Mouse (Mus musculus) gastrocnemius, postnatal 36 days (tissue): ENCODE results near the gene Myadml2. TPM values are rescaled to one million over a fixed set of nuclear protein-coding genes. Genes with fewer than 3 reads are reported as not detected.

Source experiments
- DNase-seq, 2 experiments: peaks; one replicate each; pipeline ENCODE4 v3.0.0; 2022
- intact Hi-C: fragments of 180-260 bp; cut with DNase I; formaldehyde crosslinking; loops from one replicate; pipeline ENCODE4 v1.15.1; 2025
- total RNA-seq, 2 experiments: library from RNA; stranded (reverse); gene quantifications; 2 replicates each; pipeline ENCODE4 v1.2.3; 2021

The Myadml2 gene
- total RNA-seq, 2 experiments from 2014 or later = 129 to 137 TPM

DNA sequence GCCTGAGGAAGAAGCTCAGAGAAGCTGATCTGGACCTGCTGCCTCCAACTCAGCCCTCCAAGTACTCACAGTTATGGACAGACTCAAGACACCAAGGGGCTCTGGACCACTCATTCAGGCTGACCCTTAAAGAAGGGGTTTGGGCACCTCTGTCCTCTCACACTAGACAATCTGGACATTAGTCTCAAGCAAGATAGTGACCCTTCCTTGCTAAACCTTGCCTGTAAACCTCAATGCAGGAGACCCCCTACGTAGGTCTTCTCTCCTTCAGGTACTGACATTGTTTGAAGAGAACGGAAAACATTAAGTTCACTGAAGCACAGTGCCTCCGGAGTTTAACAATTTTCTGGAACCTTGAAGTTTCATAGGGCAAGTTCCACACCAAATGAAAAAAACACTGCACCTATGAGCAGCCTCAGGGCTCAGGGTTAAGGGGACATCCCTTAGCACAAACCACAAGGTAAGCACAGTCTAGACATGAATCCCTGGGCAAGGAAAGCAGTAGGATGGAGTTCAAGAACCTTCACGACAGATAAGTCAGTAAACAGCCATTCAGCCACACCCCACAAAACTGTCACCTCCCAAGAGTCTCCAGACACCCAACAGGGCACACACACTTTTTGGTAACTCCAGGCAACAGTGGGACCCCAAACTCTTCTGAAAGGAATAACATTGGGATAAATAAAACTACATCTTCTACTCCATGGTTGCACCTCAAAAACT is 16.1 kb downstream of the Myadml2 start:
- intact Hi-C loops = loop anchor here (2.0 kb wide), 1 partner anchor 15 kb away; no protein-coding TSS in a partner anchor
- peak in 1 of 2 experiments; percentile 12 for DNase-seq

DNA sequence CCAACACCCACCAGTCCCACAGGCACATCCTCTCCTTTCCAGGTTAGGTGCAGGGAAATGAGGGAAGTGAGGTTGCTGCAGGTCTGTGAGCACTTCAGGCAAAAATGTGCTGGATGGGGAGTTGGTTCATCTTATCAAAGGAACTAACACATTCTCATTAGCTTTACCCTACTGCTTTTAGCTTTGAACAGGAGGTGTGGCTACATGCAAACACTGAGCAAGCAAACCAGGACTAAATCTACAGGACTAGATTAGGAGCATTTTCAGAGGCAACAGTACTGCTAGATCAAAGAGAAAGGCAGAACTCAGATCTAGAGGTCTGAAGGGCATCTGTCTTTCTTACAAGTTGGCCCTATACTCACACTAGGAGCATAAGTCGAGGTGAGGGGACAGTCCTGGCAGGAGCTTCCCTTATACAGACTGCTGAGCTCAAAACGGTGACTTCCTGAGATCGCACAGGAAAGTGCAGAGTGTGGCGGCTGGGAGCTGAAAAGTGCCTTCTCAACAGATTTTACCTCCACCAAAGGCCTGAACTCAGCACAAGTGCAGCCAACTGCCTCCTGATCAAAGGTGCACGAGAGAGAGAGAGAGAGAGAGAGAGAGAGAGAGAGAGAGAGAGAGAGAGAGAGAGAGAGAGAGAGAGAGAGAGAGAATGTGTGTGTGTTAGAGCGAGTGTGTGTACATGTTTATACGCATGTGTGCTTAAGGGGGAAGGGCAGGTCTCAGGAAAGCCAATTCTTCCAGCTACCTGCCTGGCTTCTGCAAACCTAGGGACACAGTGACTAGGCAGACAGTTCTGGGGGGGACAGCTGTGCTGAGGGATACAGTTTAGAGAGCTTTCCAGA is 16.9 kb downstream of the Myadml2 start:
- DNase-seq = no peak
- intact Hi-C loops = no loop called here

DNA sequence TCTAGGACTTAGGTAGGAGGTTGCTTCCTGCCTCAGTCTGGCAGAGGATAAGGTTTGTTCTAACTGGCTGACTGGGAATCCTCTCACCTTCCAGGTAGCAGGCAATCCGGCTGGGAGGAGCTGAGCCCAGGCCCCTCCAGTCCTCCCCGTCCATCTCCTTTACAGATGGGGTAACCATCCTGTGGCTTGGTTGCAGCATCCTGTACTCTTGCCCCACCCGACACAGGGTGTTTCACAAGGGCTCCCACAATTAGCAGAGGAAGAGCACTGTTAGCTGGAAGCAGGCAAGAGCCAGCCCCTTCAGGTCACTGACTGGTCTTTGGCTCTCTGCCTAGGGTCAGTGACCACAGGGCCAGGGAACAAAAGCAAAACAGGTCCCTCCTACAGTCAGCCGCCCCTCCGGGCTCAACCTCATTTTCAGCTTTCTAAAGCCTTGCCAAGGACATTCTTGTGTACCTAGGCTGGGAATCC is 17.5 kb downstream of the Myadml2 start:
- intact Hi-C loops = no loop called here
- DNase-seq = peak in 1 of 2 experiments; percentile 32

DNA sequence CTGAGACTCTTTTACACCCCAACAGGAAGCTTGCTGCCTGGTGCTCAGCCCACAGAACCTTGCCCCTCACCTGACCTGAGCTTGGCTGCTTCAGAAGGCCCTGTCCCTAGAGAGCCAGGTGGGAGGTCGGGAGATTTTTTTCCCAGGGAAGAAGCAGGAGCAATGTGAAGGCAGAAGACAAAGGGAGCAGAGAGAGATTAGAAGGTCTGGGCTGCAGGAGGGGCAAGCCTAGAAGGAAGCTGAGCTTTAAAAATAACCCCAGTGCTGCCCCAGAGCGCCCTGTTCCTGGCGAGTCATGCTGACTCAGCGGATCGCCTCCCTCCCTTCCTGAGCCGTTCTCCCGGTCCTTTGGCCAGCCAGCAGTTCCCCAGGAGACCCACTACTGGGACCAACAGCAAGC is 18.0 kb downstream of the Myadml2 start:
- peak; percentile 53 to 61 for DNase-seq
- intact Hi-C loops = no loop called here

DNA sequence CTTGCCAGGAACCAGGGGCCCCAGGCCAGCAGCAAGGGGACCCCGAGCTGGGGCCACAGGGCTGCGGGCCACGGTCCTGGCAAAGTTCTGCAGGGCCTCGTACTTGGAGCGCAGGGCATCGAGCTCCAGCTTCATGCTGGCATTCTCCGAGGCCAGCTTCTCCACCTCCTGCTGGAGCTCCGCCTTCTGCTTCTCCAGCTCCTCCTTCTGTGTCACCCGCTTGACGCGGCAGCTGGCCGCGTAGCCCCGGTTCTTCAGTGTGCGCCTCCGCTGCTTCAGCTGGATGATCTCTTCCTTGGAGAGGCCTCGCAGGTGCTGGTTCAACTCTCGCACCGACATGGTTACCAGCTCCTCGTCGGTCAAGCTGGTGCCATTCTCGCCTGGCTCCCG is 18.6 kb downstream of the Myadml2 start:
- intact Hi-C loops = no loop called here
- peak in 1 of 2 experiments; percentile 41 for DNase-seq

DNA sequence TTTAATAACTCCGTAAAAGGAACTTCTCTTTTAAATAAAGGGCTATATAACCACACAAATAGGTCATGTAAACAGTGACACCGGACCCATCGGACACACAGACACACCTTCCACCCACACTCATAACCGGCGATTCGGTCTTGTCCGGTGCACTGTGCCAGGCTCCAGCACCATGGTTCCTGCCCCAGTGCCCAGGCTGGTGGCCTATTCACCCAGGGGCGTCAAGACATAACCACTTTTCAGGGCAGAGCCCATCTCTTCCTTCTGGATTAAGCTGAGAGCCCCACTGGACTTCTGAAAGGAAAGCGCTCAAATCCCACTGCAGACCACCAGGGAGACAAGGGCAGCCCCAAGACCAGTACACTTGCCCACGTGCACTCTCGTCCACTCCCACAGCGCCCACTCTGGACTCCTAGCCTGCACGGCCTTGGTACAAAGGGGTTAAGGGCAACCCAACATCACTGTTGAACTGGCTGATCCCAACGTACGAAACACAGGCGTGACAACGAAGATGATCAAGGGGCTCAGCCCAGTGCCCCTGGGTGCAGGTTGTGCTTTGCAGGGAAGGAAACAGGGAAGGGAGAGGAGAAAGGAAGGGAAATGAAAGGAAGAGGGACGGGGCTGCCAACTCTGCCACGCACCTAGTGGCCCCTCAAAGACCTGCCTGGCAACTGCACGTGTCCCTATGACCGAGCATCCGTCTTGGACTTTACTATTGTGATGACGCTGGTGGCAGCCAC is 19.2 kb downstream of the Myadml2 start:
- peak in 1 of 2 experiments; percentile 15 for DNase-seq
- intact Hi-C loops = no loop called here

DNA sequence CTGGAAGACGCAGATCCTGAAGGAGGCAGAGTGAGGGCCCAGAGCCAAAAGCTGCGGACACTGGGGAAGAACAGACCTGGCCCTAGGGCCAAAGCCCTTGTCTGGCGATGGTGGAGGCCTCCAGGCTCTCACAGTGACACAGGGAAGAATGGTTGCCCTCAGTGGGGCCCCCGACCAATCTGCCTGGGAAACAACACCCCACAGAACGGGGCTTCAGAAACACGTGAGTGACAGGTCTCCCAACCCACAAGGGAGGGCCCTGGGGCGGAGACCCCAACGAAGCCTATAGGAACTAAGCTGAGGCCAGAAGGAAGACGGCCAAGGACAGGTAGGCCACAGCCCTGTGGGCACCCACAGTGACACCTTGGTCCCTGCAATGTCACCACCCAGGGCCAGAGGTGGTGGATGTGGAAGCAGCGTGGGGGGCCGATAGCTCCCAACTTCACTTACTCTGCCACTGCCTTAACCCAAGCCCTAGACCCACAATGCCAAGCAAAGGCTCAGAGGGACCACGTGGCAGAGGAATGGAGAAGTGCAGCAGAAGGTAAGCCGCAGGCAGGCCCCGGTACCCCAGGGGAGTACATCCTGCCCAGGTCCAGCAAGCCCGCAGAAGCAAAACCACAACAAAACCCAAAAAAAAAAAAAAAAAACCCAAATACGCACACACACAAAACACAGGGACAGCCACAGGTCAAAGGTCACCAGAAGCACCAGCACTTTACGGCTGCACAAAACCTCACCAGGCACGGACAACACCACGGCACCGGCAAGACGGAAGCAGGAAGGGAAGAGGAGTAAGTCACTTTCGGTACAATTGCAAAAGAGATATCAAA is 20.3 kb downstream of the Myadml2 start:
- intact Hi-C loops = no loop called here

DNA sequence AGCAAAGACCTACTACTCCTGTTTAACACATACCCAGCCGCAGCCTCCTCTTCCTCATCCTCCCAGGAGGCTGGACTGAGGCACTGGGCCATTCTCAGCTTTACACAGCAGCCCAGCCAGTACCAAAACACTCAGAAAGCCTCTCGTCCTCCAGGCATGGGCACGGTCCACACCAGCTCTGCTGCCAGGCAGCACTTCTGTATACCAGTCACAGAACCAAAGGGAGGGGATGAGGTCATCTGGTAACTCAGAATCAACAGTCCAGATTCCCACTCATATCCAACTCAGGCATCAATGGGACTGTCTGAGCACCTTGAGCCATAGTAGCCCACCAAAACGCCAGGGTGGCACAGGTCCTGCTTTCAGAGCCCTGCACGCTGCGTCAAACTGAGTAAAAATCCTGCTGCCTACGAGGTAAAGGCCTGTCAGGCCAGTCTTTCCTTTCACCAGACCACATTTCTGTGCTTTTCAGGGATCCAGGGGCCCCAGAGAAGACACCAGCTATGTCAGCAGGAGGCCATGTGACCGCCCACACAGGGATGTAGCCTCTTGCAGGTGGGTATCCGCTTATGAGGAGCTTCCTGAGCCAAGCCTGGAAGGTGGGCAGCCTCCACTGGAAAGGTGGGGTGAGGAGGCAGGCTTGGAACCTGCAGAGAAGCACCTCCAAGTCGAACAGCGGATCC is 21.0 kb downstream of the Myadml2 start:
- intact Hi-C loops = no loop called here
- DNase-seq = no peak

More for the DNA sequence above, 20.3 kb downstream of the Myadml2 start:
- DNase-seq = no peak

DNA sequence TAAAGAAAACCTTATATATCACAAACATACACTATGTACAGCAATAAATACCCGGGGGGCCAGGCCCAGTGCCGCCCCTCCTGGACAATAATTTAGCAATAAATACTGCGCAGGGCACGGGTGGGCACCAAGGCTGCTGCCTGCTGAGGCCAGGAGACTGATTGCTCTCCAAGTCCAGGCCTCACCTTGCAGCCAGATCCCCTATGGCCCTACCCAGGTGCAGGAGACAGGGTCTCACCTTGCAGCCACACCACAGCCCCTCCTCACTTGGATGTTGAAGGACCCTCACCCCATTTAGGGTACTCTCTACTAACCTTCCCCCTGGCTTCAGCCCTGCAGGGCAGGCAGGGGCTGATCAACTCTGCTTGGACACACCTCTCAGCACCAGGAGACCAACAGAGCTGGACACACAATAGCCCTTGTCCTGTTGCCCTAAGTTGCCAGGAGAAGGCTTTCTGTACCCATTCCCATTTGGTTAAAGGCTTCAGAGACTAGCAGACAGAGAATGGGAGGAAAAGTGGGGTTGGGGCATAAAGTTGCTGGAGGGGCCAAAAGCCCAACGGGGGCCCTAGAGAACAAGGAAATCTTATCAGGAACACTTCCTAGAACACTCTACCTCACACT is 22.7 kb downstream of the Myadml2 start, which contains the start of gene Sirt7:
Gene Sirt7 (minus strand): TSS at position 89 of the 624 bp plus-strand sequence.
- intact Hi-C loops = no loop called here
- peak in 1 of 2 experiments; percentile 13 for DNase-seq

DNA sequence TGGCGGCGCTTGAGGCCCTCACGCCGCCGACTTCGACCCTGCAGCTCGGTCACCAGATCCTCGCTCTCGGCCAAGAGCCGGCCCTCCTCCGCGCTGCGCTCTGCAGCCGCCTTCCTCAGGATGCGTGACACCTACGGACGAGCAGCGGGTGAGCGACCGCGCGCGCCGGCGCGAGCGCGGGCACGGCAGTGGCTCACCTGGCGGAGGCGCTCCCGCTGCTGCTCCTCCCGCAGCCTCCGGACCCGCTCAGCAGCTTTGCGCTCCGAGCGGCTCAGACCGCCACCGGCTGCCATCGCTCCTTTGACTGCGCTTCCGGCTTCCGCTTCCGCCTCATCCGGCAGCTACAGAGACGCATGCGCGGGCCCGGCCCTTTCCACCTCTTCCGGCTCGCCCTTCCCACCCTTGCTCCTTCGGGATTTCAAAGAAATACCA is 23.3 kb downstream of the Myadml2 start:
- intact Hi-C loops = loop anchor here (1.0 kb wide), 1 partner anchor 88 kb away; no protein-coding TSS in a partner anchor
- DNase-seq = peak; percentile 73 to 80

DNA sequence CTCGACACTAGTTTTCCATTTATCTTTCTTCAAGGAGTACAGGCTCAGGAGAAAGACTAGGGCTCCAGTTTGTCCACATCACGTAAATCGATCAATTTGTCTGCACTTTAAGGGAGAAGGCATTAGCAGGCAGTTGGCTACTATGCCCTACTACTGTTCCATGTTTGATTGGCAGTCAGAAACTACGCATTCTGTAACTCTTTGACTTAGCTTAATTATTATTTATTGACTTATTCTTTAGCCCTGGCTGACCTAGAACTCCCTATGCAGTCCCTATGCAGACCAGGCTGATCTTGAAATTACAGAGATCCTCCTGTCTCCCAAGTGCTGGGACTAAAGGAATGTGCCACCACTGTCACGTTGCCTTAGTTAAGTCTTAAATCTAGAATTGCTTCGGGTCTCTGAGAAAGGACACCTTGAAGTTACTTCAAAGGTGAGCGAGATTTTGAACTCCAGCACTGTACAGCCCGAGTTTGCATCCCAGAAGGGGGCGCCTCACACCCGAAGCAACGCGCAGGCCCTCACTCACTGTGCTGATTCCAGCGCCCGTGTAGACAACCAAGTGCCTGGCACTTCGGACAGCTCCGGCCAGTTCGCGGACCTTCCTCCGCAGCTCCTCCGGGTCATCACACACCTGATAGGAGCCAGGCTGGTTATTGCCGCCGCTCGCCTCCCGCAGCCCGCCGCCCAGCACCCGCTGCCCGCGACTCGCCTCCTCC is 23.8 kb downstream of the Myadml2 start:
- peak in 1 of 2 experiments; percentile 60 for DNase-seq
- intact Hi-C loops = loop anchor here (1.0 kb wide), 1 partner anchor 88 kb away; no protein-coding TSS in a partner anchor

DNA sequence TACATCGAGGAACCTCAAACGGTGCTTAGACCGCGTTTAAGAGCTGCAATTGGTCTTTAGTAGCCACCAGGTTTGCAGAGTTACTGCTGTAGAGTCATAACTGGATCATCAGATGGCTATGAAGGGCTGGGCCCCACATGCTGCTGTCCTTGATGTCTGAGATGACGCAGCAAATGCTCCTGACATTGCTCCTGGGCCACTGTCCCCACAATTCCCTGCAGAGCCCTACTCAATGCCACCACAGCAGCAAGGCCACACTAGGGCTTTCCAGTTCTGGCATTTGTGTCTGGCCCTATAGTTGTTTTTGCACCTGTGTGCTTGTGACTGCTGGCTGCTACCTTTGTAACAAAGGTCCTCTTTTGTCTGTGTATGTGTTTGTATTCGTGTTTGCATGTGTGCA is 25.2 kb downstream of the Myadml2 start:
- intact Hi-C loops = no loop called here
- DNase-seq = no peak

DNA sequence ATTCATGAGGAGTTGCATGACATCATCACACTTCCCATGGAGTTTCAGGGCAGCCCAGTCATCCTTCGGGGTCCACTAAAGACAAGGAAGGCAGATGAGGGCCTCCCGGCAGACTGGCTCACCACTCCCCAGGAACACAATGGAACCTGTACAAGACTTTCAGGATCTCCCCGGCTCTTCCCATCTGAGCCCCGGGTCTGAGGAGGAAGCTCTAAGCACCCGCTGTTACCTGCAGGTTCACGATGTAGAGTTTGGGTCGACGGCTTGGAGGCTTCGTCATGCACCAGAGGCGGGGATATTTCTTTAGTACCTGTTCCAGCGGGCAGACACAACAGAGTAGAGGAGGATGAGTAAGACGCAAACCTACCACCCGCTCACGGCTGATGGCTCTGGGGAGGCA is 27.8 kb downstream of the Myadml2 start:
- DNase-seq = no peak
- intact Hi-C loops = no loop called here

DNA sequence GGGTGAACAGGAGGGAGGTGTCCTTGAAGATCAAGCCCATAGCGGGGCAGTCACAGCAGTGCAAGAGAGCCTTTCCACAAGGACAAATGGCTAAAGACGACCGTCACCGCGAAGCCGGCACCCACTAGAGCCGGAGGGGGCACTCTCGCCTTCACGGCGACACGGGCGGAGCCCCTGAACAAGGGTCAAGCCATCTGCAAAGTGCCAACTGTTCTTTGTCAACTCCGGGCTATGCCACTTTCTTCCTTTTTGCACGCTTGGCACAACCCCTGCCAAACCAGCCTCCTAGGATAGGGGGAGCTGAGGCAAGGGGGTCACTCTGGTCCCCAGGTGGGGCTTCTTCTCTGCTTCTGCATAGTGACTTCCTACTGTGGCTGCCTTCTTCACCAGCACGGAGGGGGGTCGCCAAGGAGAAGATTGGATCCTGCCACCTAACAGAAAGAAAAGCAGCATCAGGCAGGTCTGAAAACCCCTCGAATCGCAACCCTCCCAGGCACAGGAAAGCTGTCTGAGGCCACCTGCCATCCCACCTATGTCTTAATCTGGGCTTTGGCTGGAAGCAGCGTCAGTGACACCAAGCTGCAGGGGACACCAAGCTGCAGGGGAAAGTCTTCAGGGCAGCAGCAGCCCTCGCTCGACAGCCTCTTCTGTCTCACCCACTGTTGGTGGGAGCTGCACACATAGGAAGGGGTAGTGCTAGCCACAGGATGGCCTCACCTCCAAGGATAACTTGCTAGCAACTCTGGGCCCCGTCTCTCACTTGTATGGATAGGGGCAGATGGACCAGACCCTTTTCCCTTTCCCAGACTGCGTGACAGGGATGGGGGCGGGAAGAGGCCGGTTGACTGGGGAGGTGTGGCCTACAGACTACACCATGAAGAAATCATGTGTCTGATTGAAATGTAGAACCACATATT is 29.1 kb downstream of the Myadml2 start:
- no peak for DNase-seq
- intact Hi-C loops = no loop called here

DNA sequence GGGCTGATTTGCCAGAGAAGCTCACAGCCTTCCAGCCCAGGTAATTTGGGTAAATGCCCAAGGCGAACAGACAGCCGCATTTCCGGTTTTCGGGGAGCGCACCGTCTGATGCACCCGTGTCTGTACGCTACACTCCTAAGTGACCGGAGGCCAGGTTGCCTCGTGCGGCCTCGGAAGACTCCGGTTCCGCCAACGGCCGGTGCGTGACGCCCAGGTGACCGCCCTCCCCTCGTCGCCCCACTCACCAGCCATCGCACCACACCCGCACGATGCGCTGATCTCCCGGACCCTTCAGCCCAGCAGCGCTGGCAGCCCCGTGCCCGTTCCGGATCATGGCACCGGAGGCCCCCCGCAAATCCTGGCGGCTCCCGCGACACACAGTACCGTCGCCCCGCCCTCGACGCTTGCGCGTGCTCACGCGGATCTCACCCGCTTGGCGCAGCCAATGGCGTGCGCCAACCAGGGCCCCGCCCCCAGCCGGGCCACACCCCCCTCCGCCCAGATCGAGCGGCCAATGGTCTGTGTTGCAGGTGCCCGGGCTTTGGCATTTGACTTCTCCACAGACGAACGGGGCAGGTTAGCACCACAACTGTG is 30.3 kb downstream of the Myadml2 start, which contains the start of gene Pcyt2:
Gene Pcyt2 (minus strand): TSS at position 418 of the 594 bp plus-strand sequence.
- intact Hi-C loops = no loop called here
- DNase-seq = peak; percentile 85 to 90

DNA sequence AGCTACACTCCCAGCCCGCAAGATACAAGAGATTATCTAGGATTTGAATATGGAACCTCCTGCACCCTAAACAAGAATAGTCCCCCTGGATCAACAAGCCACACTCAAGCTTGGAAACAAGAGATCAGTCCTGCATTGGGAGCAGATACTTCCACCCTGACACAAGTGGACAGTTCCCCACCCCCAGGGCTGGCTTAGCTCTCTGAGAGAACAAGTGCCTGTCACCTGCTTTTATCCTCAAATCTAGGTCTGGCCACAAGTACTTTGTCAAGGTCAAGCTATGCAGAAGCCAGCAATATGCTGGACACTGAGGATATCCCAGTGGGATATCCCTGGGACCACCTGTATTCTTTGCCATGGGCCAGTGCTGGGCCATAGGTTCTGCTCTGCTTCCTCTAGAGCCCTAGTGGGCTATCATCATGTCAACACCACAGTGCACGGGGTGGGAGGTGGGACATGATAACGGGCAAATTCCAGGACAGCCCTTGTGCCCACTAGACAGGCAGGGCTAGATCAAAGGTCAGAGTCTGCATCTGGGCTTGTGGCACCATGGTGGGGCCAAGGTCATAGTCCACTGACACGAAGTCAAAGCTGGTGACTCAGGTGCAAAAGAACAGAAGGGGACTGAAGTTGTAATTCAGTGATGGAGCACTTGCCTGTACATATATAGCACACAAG is 31.2 kb downstream of the Myadml2 start:
- intact Hi-C loops = no loop called here

More for the DNA sequence above, 31.2 kb downstream of the Myadml2 start:
- no peak for DNase-seq
